Mouse (Mus musculus): Measurements from ENCODE around the gene Fam241b. TPM values are rescaled to one million over a fixed set of nuclear protein-coding genes. Genes with fewer than 3 reads are reported as not detected.

The Fam241b gene
- total and polyA plus RNA-seq, 2 experiments from 2014 or later: 118 to 193 TPM

- no peak for TF ChIP-seq CTCF (IDR thresholded peaks at IDR 0.05; ENCODE audit: low read depth)
- no peaks in the 10 kb centered on the region for H3K9me3 ChIP-seq (ENCODE audit: low read length)
- ATAC-seq: no peak
- no peak overlapping the region for H3K4me2 ChIP-seq (ENCODE audit: low read depth)
- H3K4me1 ChIP-seq (ENCODE audit: insufficient read depth): no peaks in the 10 kb centered on the region
- no peak overlapping the region for H3K27ac ChIP-seq (ENCODE audit: low read depth, low read length)
- no peak overlapping the region for H3K9ac ChIP-seq
- H3K4me3 ChIP-seq (ENCODE audit: low read depth, low read length): no peak overlapping the region
- no peak for DNase-seq
- 65% methylated on average over 6 of the region's 6 CpGs for WGBS
- no peaks in the 10 kb centered on the region for H3K36me3 ChIP-seq (ENCODE audit: insufficient read depth)
- H3K27me3 ChIP-seq (ENCODE audit: insufficient read depth, low read length): no peaks in the 10 kb centered on the region
Measured at GRCm38 (mm10) chr10:62182471-62183014, 38.8 kb upstream of the Fam241b start.

DNA sequence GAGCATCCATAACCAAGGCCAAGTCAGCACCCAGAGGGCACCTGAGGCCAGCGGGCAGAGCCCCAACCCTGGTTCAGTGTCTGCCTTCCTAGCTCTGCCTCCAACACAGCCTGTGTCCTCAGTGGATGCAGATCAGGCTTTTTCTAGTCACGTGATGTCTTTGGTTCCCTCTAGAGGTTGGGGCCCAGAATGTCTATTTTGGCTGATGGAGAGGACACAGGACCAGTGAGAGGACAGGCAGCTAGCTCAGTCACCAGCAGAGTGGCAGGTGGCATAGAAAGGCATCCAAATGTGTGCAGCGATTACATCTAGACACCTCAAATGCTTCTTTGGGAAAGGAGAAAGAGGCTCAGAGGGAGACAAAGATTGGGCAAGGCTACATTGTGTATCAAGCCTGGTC, 38.0 kb upstream of the Fam241b start:
- WGBS: 40% methylated on average over 3 of the region's 3 CpGs
- Histone ChIP-seq H3K4me1 (ENCODE audit: insufficient read depth) (no peaks in the 10 kb centered on the region), H3K4me3 (ENCODE audit: low read depth, low read length) (no peak overlapping the region), H3K27me3 (ENCODE audit: insufficient read depth, low read length) (no peaks in the 10 kb centered on the region), H3K36me3 (ENCODE audit: insufficient read depth) (no peaks in the 10 kb centered on the region), H3K9me3 (ENCODE audit: low read length) (no peaks in the 10 kb centered on the region), H3K27ac (ENCODE audit: low read depth, low read length) (no peak overlapping the region), H3K4me2 (ENCODE audit: low read depth) (no peak overlapping the region), H3K9ac (no peak overlapping the region)
- DNase-seq: no peak
- no peak for TF ChIP-seq CTCF (IDR thresholded peaks at IDR 0.05; ENCODE audit: low read depth)
- ATAC-seq: no peak

- Histone ChIP-seq H3K4me1 (ENCODE audit: insufficient read depth) (no peaks in the 10 kb centered on the region), H3K4me3 (ENCODE audit: low read depth, low read length) (no peak overlapping the region), H3K27me3 (ENCODE audit: insufficient read depth, low read length) (no peaks in the 10 kb centered on the region), H3K27ac (ENCODE audit: low read depth, low read length) (no peak overlapping the region), H3K9me3 (ENCODE audit: low read length) (no peaks in the 10 kb centered on the region), H3K4me2 (ENCODE audit: low read depth) (no peak overlapping the region), H3K36me3 (ENCODE audit: insufficient read depth) (no peaks in the 10 kb centered on the region), H3K9ac (no peak overlapping the region)
- WGBS: 92% methylated on average over 3 of the region's 3 CpGs
- DNase-seq: no peak
- TF ChIP-seq CTCF (IDR thresholded peaks at IDR 0.05; ENCODE audit: low read depth): no peak
- no peak for ATAC-seq
Measured at GRCm38 (mm10) chr10:62179944-62180343, 36.2 kb upstream of the Fam241b start.

GRCm38 (mm10) chr10:62174533-62175313, 31.0 kb upstream of the Fam241b start:
- no peak overlapping the region for H3K27ac ChIP-seq (ENCODE audit: low read depth, low read length)
- H3K4me2 ChIP-seq (ENCODE audit: low read depth): no peak overlapping the region
- H3K27me3 ChIP-seq (ENCODE audit: insufficient read depth, low read length): no peaks in the 10 kb centered on the region
- no peak overlapping the region for H3K9ac ChIP-seq
- H3K36me3 ChIP-seq (ENCODE audit: insufficient read depth): no peaks in the 10 kb centered on the region
- TF ChIP-seq CTCF (IDR thresholded peaks at IDR 0.05; ENCODE audit: low read depth): no peak
- 24% methylated on average over 15 of the region's 15 CpGs for WGBS
- H3K9me3 ChIP-seq (ENCODE audit: low read length): no peaks in the 10 kb centered on the region
- no peaks in the 10 kb centered on the region for H3K4me1 ChIP-seq (ENCODE audit: insufficient read depth)
- ATAC-seq (no peak; the same call in 1 of the 2 replicates), DNase-seq (no peak)
- no peak overlapping the region for H3K4me3 ChIP-seq (ENCODE audit: low read depth, low read length)

- Histone ChIP-seq H3K36me3 (ENCODE audit: insufficient read depth) (no peaks in the 10 kb centered on the region), H3K27me3 (ENCODE audit: insufficient read depth, low read length) (no peaks in the 10 kb centered on the region), H3K4me3 (ENCODE audit: low read depth, low read length) (no peak overlapping the region), H3K9ac (no peak overlapping the region), H3K4me2 (ENCODE audit: low read depth) (no peak overlapping the region), H3K27ac (ENCODE audit: low read depth, low read length) (no peak overlapping the region), H3K4me1 (ENCODE audit: insufficient read depth) (no peaks in the 10 kb centered on the region), H3K9me3 (ENCODE audit: low read length) (no peaks in the 10 kb centered on the region)
- ATAC-seq (no peak), DNase-seq (no peak)
- TF ChIP-seq CTCF (IDR thresholded peaks at IDR 0.05; ENCODE audit: low read depth): no peak
- 26% methylated on average over 9 of the region's 9 CpGs for WGBS
Measured at GRCm38 (mm10) chr10:62173941-62174448, 30.3 kb upstream of the Fam241b start.

DNA sequence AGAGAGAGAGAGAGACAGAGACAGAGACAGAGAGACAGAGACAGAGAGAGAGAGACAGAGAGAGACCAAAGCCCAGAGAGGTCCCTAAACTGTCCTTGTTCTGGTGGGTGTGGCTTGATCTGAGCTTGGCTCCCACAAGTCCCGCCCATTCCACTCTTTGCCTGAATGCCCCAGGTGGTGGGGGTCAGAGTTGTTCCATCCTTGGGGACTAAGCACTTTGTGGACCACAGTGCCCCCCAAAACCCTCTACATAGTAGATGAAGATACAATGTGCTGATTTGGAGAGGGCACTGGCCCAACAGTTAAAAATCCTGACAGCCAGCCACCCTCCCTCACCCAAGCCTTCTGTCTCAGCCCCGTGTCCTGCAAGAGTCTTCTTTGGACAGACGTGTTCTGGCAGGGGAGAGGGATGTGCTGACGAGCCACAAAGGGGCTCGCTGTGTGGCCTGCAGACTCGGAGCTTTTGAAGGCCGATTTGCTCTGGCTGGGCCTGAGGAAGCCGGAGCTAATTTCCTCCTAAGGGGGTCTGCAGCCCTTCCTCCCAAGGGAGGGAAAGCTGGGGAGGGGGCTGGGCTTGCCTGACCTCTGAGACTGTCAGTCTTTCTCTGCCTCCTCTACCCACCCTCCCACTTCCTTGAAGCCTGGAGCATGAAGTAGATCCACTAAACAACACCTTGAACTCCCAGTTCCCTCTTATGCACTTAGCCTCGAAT, 29.3 kb upstream of the Fam241b start:
- WGBS: 10% methylated on average over 9 of the region's 9 CpGs
- no peak for TF ChIP-seq CTCF (IDR thresholded peaks at IDR 0.05; ENCODE audit: low read depth)
- Histone ChIP-seq H3K4me2 (ENCODE audit: low read depth) (no peak overlapping the region), H3K4me1 (ENCODE audit: insufficient read depth) (no peaks in the 10 kb centered on the region), H3K27me3 (ENCODE audit: insufficient read depth, low read length) (no peaks in the 10 kb centered on the region), H3K36me3 (ENCODE audit: insufficient read depth) (no peaks in the 10 kb centered on the region), H3K27ac (ENCODE audit: low read depth, low read length) (no peak overlapping the region), H3K4me3 (ENCODE audit: low read depth, low read length) (no peak overlapping the region), H3K9me3 (ENCODE audit: low read length) (no peaks in the 10 kb centered on the region), H3K9ac (no peak overlapping the region)
- ATAC-seq: no peak
- DNase-seq: no peak

DNA sequence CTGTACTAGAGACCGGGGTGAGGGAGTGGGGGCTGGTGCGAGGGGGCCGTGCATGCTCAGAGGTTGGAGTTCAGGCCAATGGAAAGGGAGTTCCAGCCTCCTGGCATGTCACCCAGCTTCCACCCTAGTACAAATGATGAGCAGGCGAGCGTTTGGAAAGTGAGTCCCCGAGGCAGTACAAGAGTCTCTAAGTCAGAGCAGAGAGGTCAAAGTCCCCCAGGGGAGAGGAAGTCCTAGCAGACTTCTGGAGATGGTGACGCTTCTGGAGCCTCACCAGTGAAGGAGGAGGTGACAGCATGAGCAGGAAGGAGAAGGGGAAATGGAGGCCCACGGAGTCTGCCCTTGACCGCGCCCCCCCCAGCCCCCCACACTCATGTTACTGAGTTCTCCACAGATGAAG, 18.7 kb upstream of the Fam241b start:
- WGBS: 67% methylated on average over 10 of the region's 10 CpGs
- Histone ChIP-seq H3K9ac (no peak overlapping the region), H3K4me3 (ENCODE audit: low read depth, low read length) (no peak overlapping the region), H3K9me3 (ENCODE audit: low read length) (no peaks in the 10 kb centered on the region), H3K36me3 (ENCODE audit: insufficient read depth) (no peaks in the 10 kb centered on the region), H3K4me1 (ENCODE audit: insufficient read depth) (no peaks in the 10 kb centered on the region), H3K27me3 (ENCODE audit: insufficient read depth, low read length) (no peaks in the 10 kb centered on the region), H3K27ac (ENCODE audit: low read depth, low read length) (no peak overlapping the region), H3K4me2 (ENCODE audit: low read depth) (no peak overlapping the region)
- no peak for TF ChIP-seq CTCF (IDR thresholded peaks at IDR 0.05; ENCODE audit: low read depth)
- no peak for ATAC-seq
- DNase-seq: no peak
